Mouse (Mus musculus): ENCODE data around the gene Ints14. TPM values are rescaled to one million over a fixed set of nuclear protein-coding genes. Genes with fewer than 3 reads are reported as not detected.

Gene Ints14
- polyA plus RNA-seq (2015; fragmentation: Nextera tagmentation; extraction: Ambion mirVana), result 23.7 and 24.2 TPM in 2 replicates

DNA sequence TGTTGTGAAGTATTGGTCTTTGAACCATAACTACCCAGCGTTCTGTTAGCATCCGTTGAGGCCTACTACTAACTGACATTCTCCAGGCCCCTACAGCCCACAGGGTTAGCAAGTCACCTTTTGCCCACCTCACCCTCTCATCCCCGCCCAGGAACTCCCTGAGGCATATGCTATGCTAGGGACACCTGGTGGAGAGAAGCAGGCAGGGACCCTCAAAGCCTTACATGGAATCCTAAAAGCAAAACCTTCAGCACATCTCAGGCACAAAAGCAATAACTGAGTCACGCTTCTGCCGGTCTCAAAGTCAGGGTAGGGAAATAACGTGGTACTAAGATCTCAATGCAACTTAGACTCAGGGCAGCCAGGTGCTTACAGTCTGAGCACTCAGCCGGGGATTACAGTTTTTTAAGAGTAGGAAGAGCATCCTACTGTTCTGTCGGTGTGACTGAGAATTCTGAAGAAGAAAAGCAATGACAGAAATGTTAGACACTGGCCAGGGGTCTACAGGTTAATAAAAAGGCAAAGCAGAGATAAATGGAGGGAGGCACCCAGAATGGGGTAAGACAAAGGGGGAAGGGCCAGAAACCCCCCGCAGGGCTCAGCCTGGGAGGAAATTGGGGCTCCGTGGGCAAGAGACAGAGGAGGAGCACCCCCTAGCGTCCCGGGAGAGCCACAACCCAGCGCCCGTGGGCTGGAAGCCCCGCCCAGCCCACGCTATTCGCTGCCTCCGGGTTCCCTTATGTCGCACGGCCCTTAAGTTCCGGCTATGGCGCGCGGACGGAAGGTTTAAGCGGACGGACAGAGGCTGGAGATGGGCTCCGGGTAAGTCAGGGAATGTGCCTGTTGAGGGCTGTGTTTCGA lies at the start of gene Ints14:
Gene Ints14 (plus strand): TSS at position 789 of the 861 bp plus-strand sequence.

GRCm38 (mm10) chr9:64951161-64951657 lies 9.5 kb upstream of the Ints14 start, which contains the start of gene Slc24a1:
Gene Slc24a1 (minus strand): TSS chr9:64951607.

DNA sequence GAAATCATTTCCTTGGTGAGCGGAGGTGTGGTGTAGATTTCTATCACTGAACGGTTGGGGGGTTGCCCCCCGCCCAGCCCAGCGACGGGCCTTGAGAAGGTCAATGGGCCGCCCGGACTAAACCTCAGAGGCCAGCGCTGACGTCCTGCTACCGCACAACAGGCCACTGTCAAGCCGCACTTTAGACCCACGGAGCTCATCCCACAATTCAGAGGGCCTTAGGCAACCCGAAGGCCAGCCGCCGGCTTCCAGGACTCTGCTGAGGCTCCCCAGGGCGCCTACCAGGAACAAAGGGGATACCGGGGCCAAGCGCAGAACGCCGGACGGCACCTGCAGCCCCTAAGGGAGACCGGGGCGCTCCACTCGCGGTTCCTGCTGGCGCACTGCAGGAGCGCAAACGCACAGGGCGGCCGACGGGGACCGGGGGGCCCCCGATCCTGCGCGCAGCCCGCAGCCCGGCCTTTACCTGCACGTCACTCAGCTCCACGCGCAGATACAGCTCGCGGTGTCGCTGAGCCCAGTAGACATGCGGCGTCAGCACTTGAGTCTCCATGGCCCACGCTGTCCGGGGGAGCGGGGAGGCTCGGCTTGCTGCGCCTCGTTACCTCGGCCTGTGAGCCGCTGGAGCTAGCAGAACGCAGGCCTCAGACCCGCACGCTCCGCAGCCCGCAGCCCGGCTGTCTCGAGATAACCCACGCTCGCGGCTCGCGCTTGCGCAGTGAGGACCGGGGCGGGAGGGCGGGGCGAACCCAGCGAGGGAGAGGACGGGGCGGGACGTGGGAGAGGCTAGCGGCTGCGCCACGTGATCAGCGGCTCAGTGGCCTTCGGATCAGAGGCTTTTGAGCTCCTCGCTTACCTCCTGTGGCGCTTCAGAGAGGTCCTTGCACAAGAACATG lies 60.5 kb downstream of the Ints14 start, which contains the start of gene Hacd3:
Gene Hacd3 (minus strand): TSS at position 703 of the 896 bp plus-strand sequence.

DNA sequence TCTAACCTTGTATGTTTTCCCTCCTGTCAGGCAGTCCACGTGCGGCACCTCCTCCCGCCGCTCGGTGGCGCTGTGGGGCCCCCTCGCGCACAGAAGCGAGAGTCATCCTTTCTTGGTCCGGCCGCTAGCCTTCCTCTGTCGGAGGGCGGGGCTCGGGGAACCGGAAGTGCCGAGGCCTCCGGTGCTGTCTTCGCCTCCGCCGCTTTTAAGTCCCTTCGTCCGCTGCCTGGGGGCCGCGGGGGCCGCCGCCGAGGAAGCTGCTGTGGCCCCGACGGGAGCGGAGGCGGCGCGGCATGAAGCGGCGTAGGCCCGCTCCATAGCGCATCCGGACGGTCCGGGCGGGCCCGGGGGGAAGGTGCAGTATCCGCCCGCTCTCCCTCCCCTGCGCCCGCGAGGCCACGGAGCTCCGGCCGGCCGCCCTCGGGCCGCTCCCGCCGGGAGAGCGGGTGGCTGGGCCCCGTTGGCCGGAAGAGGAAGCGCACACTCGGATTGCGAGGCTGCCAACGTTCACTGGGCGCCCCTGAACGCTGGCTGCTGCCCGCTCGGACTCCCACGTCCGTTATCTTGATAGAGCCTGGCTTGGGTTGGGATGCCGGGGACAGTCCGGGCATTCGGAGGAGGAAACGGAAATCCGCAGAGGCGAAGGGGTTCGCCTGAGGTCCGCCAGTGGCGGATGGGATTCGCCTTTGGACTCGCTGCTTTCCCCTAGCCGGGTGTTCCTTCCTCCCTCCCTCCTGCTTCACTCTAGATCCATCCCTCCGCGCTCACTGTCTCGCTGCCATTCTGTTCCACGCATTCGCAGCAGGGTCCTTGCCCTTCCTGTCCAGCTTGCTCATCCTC lies 71.8 kb downstream of the Ints14 start, which contains the start of gene Dpp8:
Gene Dpp8 (plus strand): TSS at position 146 of the 840 bp plus-strand sequence.

Other genes starting within 250 kb of the Ints14 start
- gene Rab11a, start 223.1 kb upstream of the Ints14 start, polyA plus RNA-seq (2015; fragmentation: Nextera tagmentation; extraction: Ambion mirVana), result 295 and 315 TPM in 2 replicates
- gene Dennd4a, start 149.6 kb upstream of the Ints14 start, polyA plus RNA-seq (2015; fragmentation: Nextera tagmentation; extraction: Ambion mirVana), result 30.9 and 34.2 TPM in 2 replicates
- gene Slc24a1, start 9.3 kb upstream of the Ints14 start, polyA plus RNA-seq (2015; fragmentation: Nextera tagmentation; extraction: Ambion mirVana), result 0.14 and 0.16 TPM in 2 replicates
- 37.6 and 40.5 TPM in 2 replicates for gene Hacd3, start 60.8 kb downstream of the Ints14 start, polyA plus RNA-seq (2015; fragmentation: Nextera tagmentation; extraction: Ambion mirVana)
- gene Dpp8, start 71.5 kb downstream of the Ints14 start, polyA plus RNA-seq (2015; fragmentation: Nextera tagmentation; extraction: Ambion mirVana), result 20.2 and 22.4 TPM in 2 replicates
- gene Igdcc4, start 140.6 kb downstream of the Ints14 start, polyA plus RNA-seq (2015; fragmentation: Nextera tagmentation; extraction: Ambion mirVana), result 2.0 and 3.5 TPM in 2 replicates
- gene Igdcc3, start 180.3 kb downstream of the Ints14 start, polyA plus RNA-seq (2015; fragmentation: Nextera tagmentation; extraction: Ambion mirVana), result 0.18 TPM in 1 of 2 replicates, not detected in the other
- gene Parp16, start 234.4 kb downstream of the Ints14 start, polyA plus RNA-seq (2015; fragmentation: Nextera tagmentation; extraction: Ambion mirVana), result 8.9 and 10.6 TPM in 2 replicates

Data from spleen, postnatal 0 days (tissue).